Mouse (Mus musculus) brain, embryonic 14.5 days (tissue): ENCODE data around the gene Mcrip2.

ENCODE experiments used
- CTCF ChIP-seq: fragments of 200-500 bp; IDR thresholded peaks from 2 replicates; pipeline ENCODE4 v1.5.1; 2012; ENCODE audit warnings: inconsistent platforms, mild to moderate bottlenecking, moderate library complexity, borderline replicate concordance; ENCODE audit not compliant: insufficient read depth, insufficient read length; ENCODE audit errors: extremely low read depth
- POLR2A ChIP-seq: fragments of 200-500 bp; IDR thresholded peaks from 2 replicates; pipeline ENCODE4 v1.6.1; 2012; ENCODE audit warnings: mild to moderate bottlenecking, inconsistent platforms, borderline replicate concordance; ENCODE audit not compliant: poor library complexity, insufficient read depth, insufficient read length, severe bottlenecking; ENCODE audit errors: extremely low read depth

DNA sequence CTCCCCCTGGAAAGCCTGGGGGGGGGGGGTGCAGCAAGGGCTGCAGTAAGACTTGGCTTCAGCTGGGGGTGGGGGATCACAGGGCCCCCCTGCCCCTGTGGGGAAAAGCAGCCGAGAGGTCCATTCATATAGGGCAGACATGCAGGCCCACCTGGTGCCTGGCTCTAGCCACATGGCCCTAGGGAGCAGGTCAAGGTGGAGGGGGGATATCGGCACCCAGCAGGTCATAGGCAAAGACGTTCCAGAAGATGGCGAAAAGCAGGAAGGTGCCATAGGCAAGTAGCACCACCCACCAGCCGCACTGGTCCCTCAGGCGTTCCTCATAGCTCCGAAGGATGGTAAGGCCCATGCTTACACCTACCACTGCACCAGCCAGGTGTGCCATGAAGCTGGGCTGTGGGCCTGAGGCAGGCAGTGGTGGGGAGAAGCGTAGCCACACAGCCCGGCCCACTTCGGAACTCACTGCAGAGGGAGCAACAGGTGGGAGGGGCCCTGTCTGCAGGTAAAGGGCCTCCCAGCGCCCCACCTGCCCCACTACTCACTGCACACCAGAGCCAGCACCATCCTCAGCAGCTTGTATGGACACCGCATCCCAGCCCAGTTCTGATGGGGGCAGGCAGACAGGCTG lies 33.9 kb downstream of the Mcrip2 start:
- no peak for TF ChIP-seq CTCF
- no peak for TF ChIP-seq POLR2A
